Mouse (Mus musculus): ENCODE measurements around the gene Marveld2. TPM values are rescaled to one million over a fixed set of nuclear protein-coding genes. Genes with fewer than 3 reads are reported as not detected.

Gene Marveld2
- polyA plus RNA-seq, 1 experiment, result 2.0 TPM

DNA sequence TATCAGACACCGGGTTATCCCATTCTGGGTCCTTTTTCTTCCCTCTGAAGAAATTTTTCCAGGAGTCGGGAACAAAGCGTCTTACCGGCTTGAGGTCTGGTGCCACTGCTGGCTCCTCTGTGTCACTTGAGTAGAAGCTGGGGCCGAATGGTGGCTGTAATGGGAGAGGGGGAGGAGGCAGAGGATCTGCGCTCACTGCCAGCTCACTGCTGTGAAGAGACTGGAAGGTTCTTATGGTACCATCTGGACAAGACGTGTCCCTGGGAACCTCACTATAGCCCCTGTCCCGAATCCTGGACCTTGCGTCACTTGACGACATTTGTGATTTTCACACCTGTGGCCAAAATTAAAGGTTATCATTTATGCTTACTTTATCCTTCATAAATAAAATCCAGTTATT lies 4.5 kb downstream of the Marveld2 start:
- Histone ChIP-seq H3K4me3 (ENCODE audit: control insufficient read depth, insufficient read depth, low read length) (no peak overlapping the region), H3K4me1 (replicated peaks; ENCODE audit: control insufficient read depth, insufficient read depth, low read length) (0 out of 2 replicates have a peak, but pooled peaks cover 4% of the 10 kb centered on the region), H3K36me3 (ENCODE audit: control insufficient read depth, insufficient read depth, low read length) (no peaks in the 10 kb centered on the region; the same call in 1 of the 2 replicates), H3K27me3 (ENCODE audit: control insufficient read depth, insufficient read depth, low read length) (peaks cover 3% of the 10 kb centered on the region; the same call in 1 of the 2 replicates), H3K27ac (ENCODE audit: control insufficient read depth, insufficient read depth, low read length) (no peak overlapping the region)
- WGBS, result 98% methylated on average over 10 of the region's 10 CpGs
- DNase-seq, result no peak
- no peak for TF ChIP-seq POLR2A (IDR thresholded peaks at IDR 0.05; ENCODE audit: control insufficient read depth, extremely low read depth, insufficient read depth, low read length, poor library complexity)
- no peak for TF ChIP-seq CTCF (IDR thresholded peaks at IDR 0.05; ENCODE audit: borderline replicate concordance, control insufficient read depth, extremely low read depth, insufficient read depth, low read length, poor library complexity)

DNA sequence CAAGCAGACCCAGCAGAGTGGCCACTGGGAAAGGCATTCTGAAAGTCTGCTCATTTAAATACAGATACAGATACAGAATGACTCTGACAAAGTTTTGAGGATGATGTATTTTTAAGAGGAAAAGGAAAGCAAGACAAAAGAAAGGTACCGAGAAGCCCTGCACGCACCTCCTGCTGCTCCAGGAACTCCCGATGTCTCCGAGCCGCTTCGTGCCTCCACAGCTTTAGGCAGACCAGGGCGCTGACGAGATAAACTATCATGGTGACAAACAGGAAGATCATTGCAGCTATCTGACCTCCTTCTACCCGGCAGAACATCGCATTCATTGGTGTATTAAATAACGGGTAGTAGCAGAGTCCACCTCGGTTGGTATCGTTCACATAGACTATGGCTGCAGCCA lies 5.5 kb downstream of the Marveld2 start:
- TF ChIP-seq POLR2A (IDR thresholded peaks at IDR 0.05; ENCODE audit: control insufficient read depth, extremely low read depth, insufficient read depth, low read length, poor library complexity) (no peak), CTCF (IDR thresholded peaks at IDR 0.05; ENCODE audit: borderline replicate concordance, control insufficient read depth, extremely low read depth, insufficient read depth, low read length, poor library complexity) (no peak)
- 98% methylated on average over 13 of the region's 13 CpGs for WGBS

DNA sequence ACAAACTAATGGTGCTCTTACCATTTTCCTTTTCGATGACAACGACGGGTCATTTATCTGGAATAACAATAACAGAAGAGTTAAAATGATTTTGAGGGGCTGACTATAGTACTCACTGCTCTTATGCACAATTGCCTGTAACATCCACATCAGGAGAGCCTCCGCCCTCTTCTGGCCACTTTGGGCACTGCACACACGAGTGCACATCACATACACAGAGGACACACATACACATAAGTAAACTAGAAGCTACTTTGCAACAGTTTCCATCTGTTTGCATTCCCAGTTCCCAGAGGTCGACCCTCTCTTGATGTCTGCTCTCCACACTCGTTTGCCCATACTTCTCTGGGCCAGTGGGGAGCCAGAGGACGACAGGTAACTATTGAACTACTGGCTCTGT lies 9.0 kb downstream of the Marveld2 start:
- H3K27me3 ChIP-seq (ENCODE audit: control insufficient read depth, insufficient read depth, low read length), result no peaks in the 10 kb centered on the region
- no peak for DNase-seq
- no peaks in the 10 kb centered on the region for H3K36me3 ChIP-seq (ENCODE audit: control insufficient read depth, insufficient read depth, low read length)
- TF ChIP-seq POLR2A (IDR thresholded peaks at IDR 0.05; ENCODE audit: control insufficient read depth, extremely low read depth, insufficient read depth, low read length, poor library complexity), result no peak
- TF ChIP-seq CTCF (IDR thresholded peaks at IDR 0.05; ENCODE audit: borderline replicate concordance, control insufficient read depth, extremely low read depth, insufficient read depth, low read length, poor library complexity), result no peak
- WGBS, result 92% methylated on average over 8 of the region's 8 CpGs
- H3K27ac ChIP-seq (ENCODE audit: control insufficient read depth, insufficient read depth, low read length), result no peak overlapping the region
- no peaks in the 10 kb centered on the region for H3K4me1 ChIP-seq (replicated peaks; ENCODE audit: control insufficient read depth, insufficient read depth, low read length)
- H3K4me3 ChIP-seq (ENCODE audit: control insufficient read depth, insufficient read depth, low read length), result no peak overlapping the region

More for the DNA sequence above, 5.5 kb downstream of the Marveld2 start:
- no peak for DNase-seq
- no peak overlapping the region for H3K4me3 ChIP-seq (ENCODE audit: control insufficient read depth, insufficient read depth, low read length)
- 0 out of 2 replicates have a peak, but pooled peaks cover 1% of the 10 kb centered on the region for H3K4me1 ChIP-seq (replicated peaks; ENCODE audit: control insufficient read depth, insufficient read depth, low read length)
- no peaks in the 10 kb centered on the region for H3K36me3 ChIP-seq (ENCODE audit: control insufficient read depth, insufficient read depth, low read length)
- H3K27ac ChIP-seq (ENCODE audit: control insufficient read depth, insufficient read depth, low read length), result no peak overlapping the region
- H3K27me3 ChIP-seq (ENCODE audit: control insufficient read depth, insufficient read depth, low read length), result peaks cover 2% of the 10 kb centered on the region; the same call in 1 of the 2 replicates

DNA sequence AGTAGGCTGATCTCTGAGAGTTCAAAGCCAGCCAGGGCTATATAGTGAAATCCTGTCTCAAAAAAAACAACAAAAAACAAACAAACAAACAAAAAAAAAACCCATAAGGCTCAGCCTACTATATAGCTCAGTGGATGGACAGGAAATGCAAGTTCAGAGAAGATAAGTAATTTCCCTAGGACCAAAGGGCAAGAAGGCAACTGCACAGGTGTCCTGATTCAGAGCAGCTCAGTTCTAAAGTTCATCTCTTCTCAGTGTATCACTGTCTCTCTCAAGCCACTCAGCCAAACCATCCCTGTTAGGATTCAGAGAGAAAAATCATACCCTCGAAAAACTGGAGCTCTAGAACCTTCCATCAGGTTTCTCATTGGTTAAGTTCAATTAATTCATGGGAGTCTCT lies 10.9 kb downstream of the Marveld2 start:
- 80% methylated on average over 1 of the region's 1 CpGs for WGBS
- Histone ChIP-seq H3K4me1 (replicated peaks; ENCODE audit: control insufficient read depth, insufficient read depth, low read length) (no peaks in the 10 kb centered on the region), H3K4me3 (ENCODE audit: control insufficient read depth, insufficient read depth, low read length) (no peak overlapping the region), H3K36me3 (ENCODE audit: control insufficient read depth, insufficient read depth, low read length) (no peaks in the 10 kb centered on the region), H3K27ac (ENCODE audit: control insufficient read depth, insufficient read depth, low read length) (no peak overlapping the region), H3K27me3 (ENCODE audit: control insufficient read depth, insufficient read depth, low read length) (no peaks in the 10 kb centered on the region)
- no peak for DNase-seq
- TF ChIP-seq CTCF (IDR thresholded peaks at IDR 0.05; ENCODE audit: borderline replicate concordance, control insufficient read depth, extremely low read depth, insufficient read depth, low read length, poor library complexity), result no peak
- TF ChIP-seq POLR2A (IDR thresholded peaks at IDR 0.05; ENCODE audit: control insufficient read depth, extremely low read depth, insufficient read depth, low read length, poor library complexity), result no peak

DNA sequence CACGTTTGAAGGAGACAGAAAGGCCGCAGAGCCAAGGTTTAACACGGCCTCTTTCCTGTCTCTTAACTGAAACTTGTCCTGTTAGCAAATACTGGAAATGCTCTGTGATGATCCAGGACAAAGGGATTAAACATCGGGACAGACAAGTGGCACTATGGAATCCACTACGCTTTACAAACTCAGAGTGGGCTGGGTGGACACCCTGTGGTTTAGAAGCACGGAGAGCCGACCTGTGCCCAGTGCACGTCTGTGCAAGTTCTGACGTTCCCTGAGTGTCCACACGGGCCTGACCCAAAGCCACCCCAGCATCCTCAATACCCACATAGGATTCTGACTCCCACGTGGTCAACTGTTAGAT lies 13.1 kb downstream of the Marveld2 start:
- TF ChIP-seq POLR2A (IDR thresholded peaks at IDR 0.05; ENCODE audit: control insufficient read depth, extremely low read depth, insufficient read depth, low read length, poor library complexity) (no peak), CTCF (IDR thresholded peaks at IDR 0.05; ENCODE audit: borderline replicate concordance, control insufficient read depth, extremely low read depth, insufficient read depth, low read length, poor library complexity) (no peak)
- H3K27ac ChIP-seq (ENCODE audit: control insufficient read depth, insufficient read depth, low read length), result no peak overlapping the region
- H3K4me1 ChIP-seq (replicated peaks; ENCODE audit: control insufficient read depth, insufficient read depth, low read length), result no peaks in the 10 kb centered on the region
- H3K27me3 ChIP-seq (ENCODE audit: control insufficient read depth, insufficient read depth, low read length), result no peaks in the 10 kb centered on the region
- 92% methylated on average over 11 of the region's 11 CpGs for WGBS
- H3K36me3 ChIP-seq (ENCODE audit: control insufficient read depth, insufficient read depth, low read length), result no peaks in the 10 kb centered on the region
- no peak overlapping the region for H3K4me3 ChIP-seq (ENCODE audit: control insufficient read depth, insufficient read depth, low read length)
- no peak for DNase-seq

DNA sequence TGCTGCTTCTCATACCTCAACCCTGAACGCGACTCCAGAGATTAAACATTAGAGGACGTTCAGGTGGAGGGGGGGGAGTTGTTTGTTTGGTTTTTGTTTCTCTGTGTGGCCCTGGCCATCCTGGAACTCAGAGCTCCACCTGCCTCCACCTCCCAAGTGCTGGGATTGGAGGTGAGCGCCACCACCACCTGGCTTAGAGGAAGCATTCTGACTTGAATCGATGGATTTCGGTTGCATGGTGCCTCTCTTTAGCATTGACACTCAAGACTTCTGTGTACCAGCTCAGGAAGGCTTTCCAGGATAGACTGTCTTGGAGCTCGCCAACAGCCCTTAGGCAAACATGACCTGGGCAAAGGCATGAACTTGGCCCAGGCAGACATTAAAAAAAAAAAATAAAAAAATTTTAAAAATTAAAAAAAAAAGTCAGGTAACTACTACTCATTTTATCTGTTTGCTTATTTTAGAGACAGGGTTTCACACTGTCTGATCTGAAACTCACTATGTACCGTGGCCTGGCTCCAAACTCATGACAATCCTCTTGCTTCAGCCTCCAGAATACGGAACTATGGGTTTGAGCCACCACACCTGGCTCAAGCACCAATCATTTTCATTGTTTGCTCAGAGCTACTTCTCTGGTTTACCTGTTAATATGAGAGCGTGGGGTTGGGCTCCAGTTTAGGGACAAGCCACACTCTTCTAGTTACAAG lies 13.6 kb downstream of the Marveld2 start:
- H3K27ac ChIP-seq (ENCODE audit: control insufficient read depth, insufficient read depth, low read length), result no peak overlapping the region
- H3K4me1 ChIP-seq (replicated peaks; ENCODE audit: control insufficient read depth, insufficient read depth, low read length), result no peaks in the 10 kb centered on the region
- no peak for DNase-seq
- no peaks in the 10 kb centered on the region for H3K36me3 ChIP-seq (ENCODE audit: control insufficient read depth, insufficient read depth, low read length)
- H3K27me3 ChIP-seq (ENCODE audit: control insufficient read depth, insufficient read depth, low read length), result no peaks in the 10 kb centered on the region
- TF ChIP-seq CTCF (IDR thresholded peaks at IDR 0.05; ENCODE audit: borderline replicate concordance, control insufficient read depth, extremely low read depth, insufficient read depth, low read length, poor library complexity) (no peak), POLR2A (IDR thresholded peaks at IDR 0.05; ENCODE audit: control insufficient read depth, extremely low read depth, insufficient read depth, low read length, poor library complexity) (no peak)
- no peak overlapping the region for H3K4me3 ChIP-seq (ENCODE audit: control insufficient read depth, insufficient read depth, low read length)
- 95% methylated on average over 10 of the region's 10 CpGs for WGBS
